In the genomic region with DNA sequence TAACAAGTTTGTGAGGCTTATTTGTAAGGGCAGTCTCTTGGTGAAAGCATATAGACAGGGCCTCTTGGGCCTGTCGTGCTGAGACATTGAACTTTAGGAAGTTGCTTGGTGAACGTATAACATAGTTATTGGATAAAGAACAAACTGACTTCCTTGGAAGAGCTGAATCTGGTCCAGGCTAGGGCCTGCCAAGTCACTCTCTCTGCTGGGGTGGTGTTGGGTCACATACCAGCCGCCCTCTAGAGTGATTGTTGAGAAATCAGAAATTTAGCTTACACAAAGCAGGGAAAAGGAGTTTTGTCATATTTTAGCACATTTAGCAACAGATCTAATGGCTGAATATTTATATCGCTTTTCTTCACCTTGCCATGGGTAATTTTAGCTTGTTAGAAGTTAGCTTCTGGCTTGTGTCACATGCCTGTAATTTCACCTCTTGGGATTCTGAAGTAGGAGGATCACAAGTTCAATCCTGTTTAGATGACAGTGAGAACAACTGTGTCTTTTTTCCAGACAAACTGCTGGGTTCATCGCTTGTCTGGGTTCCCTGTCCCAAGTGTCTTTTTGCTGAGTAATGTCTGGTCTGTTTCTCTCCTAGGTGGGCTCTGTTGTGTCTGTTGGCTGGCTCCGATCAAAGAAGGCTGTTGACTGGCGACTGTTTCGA, we compare ENCODE assay signal across 19 mouse cellular contexts. TPM values are rescaled to one million over a fixed set of nuclear protein-coding genes. Genes with fewer than 3 reads are reported as not detected.
DNase-seq lines count a peak whose midpoint lies in the region; ATAC-seq and TF ChIP-seq lines count a peak whose summit lies in the region.
"Had no signal": no experiment of that assay in that cellular context is flagged by ENCODE, and none has a peak within 500 bp of the region (broad histone marks: within the 10 kb centered on the region; RNA-seq: fewer than 3 reads in every experiment).

No protein-coding gene starts in this region.

- no peak overlapping the region for H3K9ac ChIP-seq in lung, embryonic 16.5 days (ENCODE audit: low read length)
- H3K9ac ChIP-seq: forebrain, embryonic 12.5 days; heart, embryonic 15.5 days; kidney, embryonic 15.5 days; limb, embryonic 12.5 days; neural tube, embryonic 15.5 days had no signal

- no peaks in the 10 kb centered on the region for H3K27me3 ChIP-seq in lung, embryonic 16.5 days (ENCODE audit: control insufficient read depth, insufficient read depth, low read depth, low read length)
- H3K27me3 ChIP-seq: forebrain, embryonic 12.5 days; heart, embryonic 15.5 days; kidney, embryonic 15.5 days; limb, embryonic 12.5 days; neural tube, embryonic 15.5 days had no signal

- no peak for TF ChIP-seq CTCF in lung, adult 2 months (IDR thresholded peaks at IDR 0.05; ENCODE audit: insufficient read depth, low read length)

- 0 out of 2 replicates have a peak overlapping the region, but pooled peaks have one; percentile 1 for H3K27ac ChIP-seq in lung, embryonic 16.5 days (ENCODE audit: low read length)
- H3K27ac ChIP-seq: forebrain, embryonic 12.5 days; heart, embryonic 15.5 days; hindbrain, embryonic 10.5 days; kidney, embryonic 15.5 days; limb, embryonic 12.5 days; neural tube, embryonic 15.5 days had no signal

- H3K4me2 ChIP-seq in lung, embryonic 16.5 days (ENCODE audit: low read depth, low read length) = no peak overlapping the region
- H3K4me2 ChIP-seq: forebrain, embryonic 12.5 days; heart, embryonic 15.5 days; kidney, embryonic 15.5 days; limb, embryonic 12.5 days; neural tube, embryonic 15.5 days had no signal

- WGBS in lung, embryonic 16.5 days = 77% methylated on average over 8 of the region's 8 CpGs
- WGBS in lung, adult 2 months = 71% methylated on average over 8 of the region's 8 CpGs

- H3K4me3 ChIP-seq in lung, embryonic 16.5 days (ENCODE audit: low read length) = no peak overlapping the region
- H3K4me3 ChIP-seq in lung, adult 2 months (replicated peaks; ENCODE audit: extremely low read depth, low read depth, low read length) = no peak overlapping the region
- H3K4me3 ChIP-seq: forebrain, embryonic 12.5 days; heart, embryonic 15.5 days; hindbrain, embryonic 10.5 days; kidney, embryonic 15.5 days; limb, embryonic 12.5 days; myocyte; neural tube, embryonic 15.5 days had no signal

- no peaks in the 10 kb centered on the region; the same call in 1 of the 2 replicates for H3K4me1 ChIP-seq in lung, embryonic 16.5 days (replicated peaks; ENCODE audit: control insufficient read depth, insufficient read depth, low read length)
- no peaks in the 10 kb centered on the region for H3K4me1 ChIP-seq in lung, adult 2 months (ENCODE audit: control insufficient read depth, insufficient read depth, low read length)
- H3K4me1 ChIP-seq: forebrain, embryonic 12.5 days; hindbrain, embryonic 10.5 days; kidney, embryonic 15.5 days; limb, embryonic 12.5 days; neural tube, embryonic 15.5 days had no signal

- H3K9me3 ChIP-seq in lung, embryonic 16.5 days (ENCODE audit: control insufficient read depth, low read length) = no peaks in the 10 kb centered on the region
- H3K9me3 ChIP-seq: forebrain, embryonic 12.5 days; heart, embryonic 15.5 days; hindbrain, embryonic 10.5 days; kidney, embryonic 15.5 days; limb, embryonic 12.5 days; neural tube, embryonic 15.5 days had no signal

- intact Hi-C loops in heart, postnatal 25 days (cut with DNase I) = no loop called here

- no peak for TF ChIP-seq POLR2A in lung, adult 2 months (IDR thresholded peaks at IDR 0.05; ENCODE audit: borderline replicate concordance, extremely low read depth, low read depth, low read length)

- peak; percentile 63 for DNase-seq in heart, adult 11 months
- no peak for DNase-seq in heart, postnatal 25 days (ENCODE audit: low spot score)
- DNase-seq in lung, adult 2 months = no peak
- DNase-seq in fibroblast of lung, adult 2 months (ENCODE audit: low read depth) = peak; percentile 64
- DNase-seq in lung, postnatal 25 days (ENCODE audit: low spot score) = peak; percentile 12
- no peak for DNase-seq in thymus, postnatal 25 days
- DNase-seq in heart, adult 9 months (ENCODE audit: low spot score in 2 of 2) = no peak
- DNase-seq: cerebellum, adult 9-11 months; midbrain, embryonic 14.5 days; thymus, postnatal 36 days had no signal

- H3K36me3 ChIP-seq in lung, embryonic 16.5 days (ENCODE audit: control insufficient read depth, insufficient read depth, low read length) = peaks cover 39% of the 10 kb centered on the region

- ATAC-seq in lung, embryonic 16.5 days (ENCODE audit: low read depth) = peak; percentile 85
- ATAC-seq: inflammation-experienced regulatory T-cells, adult 6 months had no signal

RNA-seq across cellular contexts. Expression of a gene that starts 11.7 kb away (rescaled TPM):
- 10 to 100 TPM; 11.3 to 12.4 TPM for total RNA-seq in heart, postnatal 25 days (2021)
- 20.1 and 24.4 TPM in 2 replicates for polyA plus RNA-seq in lung, embryonic 16.5 days (2015; fragmentation: Nextera tagmentation; extraction: Ambion mirVana)
- polyA plus RNA-seq in lung, adult 2 months (2012; rRNA removed) = 17.1 and 23.3 TPM in 2 replicates

Comparison
In these comparisons a context has a peak if more than half of its experiments do, and no peak if none do; other contexts are left out.
1. DNase-seq: peak in heart, adult 11 months (single experiment), fibroblast of lung, adult 2 months (single experiment) and lung, postnatal 25 days (single experiment); none in heart, postnatal 25 days (single experiment), lung, adult 2 months (single experiment), thymus, postnatal 25 days (single experiment) and heart, adult 9 months (0 of 2).